In genomic region chr4:56878971-56879370, GRCm38 (mm10) we compare ENCODE assay signal across 23 mouse cellular contexts. TPM values are rescaled to one million over a fixed set of nuclear protein-coding genes. Genes with fewer than 3 reads are reported as not detected.
DNase-seq lines count a peak whose midpoint lies in the region; ATAC-seq and TF ChIP-seq lines count a peak whose summit lies in the region.
"Had no signal": no experiment of that assay in that cellular context is flagged by ENCODE, and none has a peak within 500 bp of the region (broad histone marks: within the 10 kb centered on the region; RNA-seq: fewer than 3 reads in every experiment).

No protein-coding gene starts in this region.

- ATAC-seq in embryonic facial prominence, embryonic 14.5 days (ENCODE audit: low read depth): no peak
- ATAC-seq in heart, embryonic 15.5 days (replicated peaks; ENCODE audit: insufficient number of reproducible peaks, insufficient read depth, low FRiP score, low read depth): no peak
- ATAC-seq in lung, embryonic 15.5 days (ENCODE audit: borderline replicate concordance, extremely low read depth, low FRiP score, low TSS enrichment): no peak
- peak; percentile 78; the same call in 1 of the 2 replicates for ATAC-seq in limb, embryonic 14.5 days (ENCODE audit: low FRiP score, low read depth)
- ATAC-seq: forebrain, embryonic 16.5 days; liver, embryonic 12.5 days; liver, postnatal 0 days; midbrain, embryonic 15.5 days had no signal

- no peak overlapping the region for H3K4me3 ChIP-seq in embryonic facial prominence, embryonic 14.5 days (ENCODE audit: low read depth, low read length)
- H3K4me3 ChIP-seq in embryonic facial prominence, embryonic 10.5 days: no peak overlapping the region
- no peak overlapping the region for H3K4me3 ChIP-seq in heart, embryonic 15.5 days
- H3K4me3 ChIP-seq in lung, embryonic 15.5 days: no peak overlapping the region
- no peak overlapping the region for H3K4me3 ChIP-seq in limb, embryonic 14.5 days (replicated peaks; ENCODE audit: low read length)
- H3K4me3 ChIP-seq: embryonic facial prominence, embryonic 12.5 days; forebrain, embryonic 10.5 days; limb, embryonic 12.5 days; liver, embryonic 12.5 days; midbrain, embryonic 15.5 days; stomach, embryonic 15.5 days had no signal

- DNase-seq in embryonic facial prominence, embryonic 14.5 days (ENCODE audit: low spot score): peak; percentile 61
- DNase-seq in embryonic facial prominence, embryonic 10.5 days (ENCODE audit: low spot score): no peak
- DNase-seq in heart, adult 8-10 months (ENCODE audit: low spot score): no peak
- no peak for DNase-seq in lung, postnatal 10 days
- DNase-seq in limb, embryonic 14.5 days (ENCODE audit: low spot score): peak; percentile 51
- DNase-seq in adipocyte (ENCODE audit: low spot score): no peak
- DNase-seq: adrenal gland, postnatal 10 days; cerebellum, adult 8-10 months; kidney, adult 11 months; kidney, postnatal 14 days; liver, postnatal 0 days; right cerebral cortex, postnatal 25 days had no signal

- no peak overlapping the region for H3K9ac ChIP-seq in embryonic facial prominence, embryonic 14.5 days (ENCODE audit: low read depth, low read length)
- no peak overlapping the region for H3K9ac ChIP-seq in heart, embryonic 15.5 days
- no peak overlapping the region for H3K9ac ChIP-seq in lung, embryonic 15.5 days
- H3K9ac ChIP-seq in limb, embryonic 14.5 days (ENCODE audit: low read depth, low read length, severe bottlenecking): no peak overlapping the region
- H3K9ac ChIP-seq: embryonic facial prominence, embryonic 12.5 days; hindbrain, embryonic 14.5 days; limb, embryonic 12.5 days; liver, embryonic 12.5 days; liver, postnatal 0 days; midbrain, embryonic 15.5 days; stomach, embryonic 15.5 days had no signal

- H3K9me3 ChIP-seq in embryonic facial prominence, embryonic 14.5 days (ENCODE audit: control insufficient read depth, low read length): no peaks in the 10 kb centered on the region
- no peaks in the 10 kb centered on the region for H3K9me3 ChIP-seq in embryonic facial prominence, embryonic 10.5 days
- H3K9me3 ChIP-seq in heart, embryonic 15.5 days (replicated peaks): no peaks in the 10 kb centered on the region
- H3K9me3 ChIP-seq in lung, embryonic 15.5 days: no peaks in the 10 kb centered on the region
- H3K9me3 ChIP-seq in limb, embryonic 14.5 days (ENCODE audit: control insufficient read depth, low read length): no peaks in the 10 kb centered on the region
- H3K9me3 ChIP-seq: embryonic facial prominence, embryonic 12.5 days; forebrain, embryonic 10.5 days; G1E; limb, embryonic 12.5 days; liver, embryonic 12.5 days; midbrain, embryonic 15.5 days; stomach, embryonic 15.5 days had no signal

- H3K27ac ChIP-seq in embryonic facial prominence, embryonic 14.5 days (replicated peaks; ENCODE audit: low read depth, low read length): no peak overlapping the region
- H3K27ac ChIP-seq in embryonic facial prominence, embryonic 10.5 days (replicated peaks): no peak overlapping the region
- peak overlapping the region; percentile 77 for H3K27ac ChIP-seq in heart, embryonic 15.5 days
- H3K27ac ChIP-seq in lung, embryonic 15.5 days: 0 out of 2 replicates have a peak overlapping the region, but pooled peaks have one; percentile 73
- no peak overlapping the region for H3K27ac ChIP-seq in limb, embryonic 14.5 days (replicated peaks; ENCODE audit: low read depth, low read length)
- H3K27ac ChIP-seq: embryonic facial prominence, embryonic 12.5 days; forebrain, embryonic 10.5 days; hindbrain, embryonic 14.5 days; limb, embryonic 12.5 days; liver, embryonic 12.5 days; midbrain, embryonic 15.5 days; stomach, embryonic 15.5 days had no signal

- H3K36me3 ChIP-seq in embryonic facial prominence, embryonic 14.5 days (ENCODE audit: control insufficient read depth, insufficient read depth, low read length): peaks cover 66% of the 10 kb centered on the region
- H3K36me3 ChIP-seq in embryonic facial prominence, embryonic 10.5 days (replicated peaks): peaks cover 77% of the 10 kb centered on the region
- peaks cover 45% of the 10 kb centered on the region for H3K36me3 ChIP-seq in heart, embryonic 15.5 days
- H3K36me3 ChIP-seq in lung, embryonic 15.5 days: peaks cover 31% of the 10 kb centered on the region; the same call in 1 of the 2 replicates
- H3K36me3 ChIP-seq in limb, embryonic 14.5 days (ENCODE audit: control insufficient read depth, insufficient read depth, low read length): peaks cover 56% of the 10 kb centered on the region
- H3K36me3 ChIP-seq: midbrain, embryonic 15.5 days had no signal

- WGBS in embryonic facial prominence, embryonic 14.5 days: 80% methylated on average over 7 of the region's 7 CpGs
- 96% methylated on average over 7 of the region's 7 CpGs for WGBS in embryonic facial prominence, embryonic 10.5 days
- 87% methylated on average over 7 of the region's 7 CpGs for WGBS in heart, embryonic 15.5 days
- WGBS in lung, embryonic 15.5 days: 79% methylated on average over 7 of the region's 7 CpGs
- 82% methylated on average over 7 of the region's 7 CpGs for WGBS in limb, embryonic 14.5 days

- TF ChIP-seq POLR2A in limb, embryonic 14.5 days (IDR thresholded peaks at IDR 0.05; ENCODE audit: borderline replicate concordance, extremely low read depth, insufficient read depth, insufficient read length): no peak

- no peaks in the 10 kb centered on the region for H3K4me1 ChIP-seq in embryonic facial prominence, embryonic 14.5 days (ENCODE audit: control insufficient read depth, insufficient read depth, low read length)
- no peaks in the 10 kb centered on the region for H3K4me1 ChIP-seq in embryonic facial prominence, embryonic 10.5 days
- H3K4me1 ChIP-seq in heart, embryonic 15.5 days (replicated peaks): peaks cover 38% of the 10 kb centered on the region
- peaks cover 11% of the 10 kb centered on the region; the same call in 1 of the 2 replicates for H3K4me1 ChIP-seq in lung, embryonic 15.5 days
- no peaks in the 10 kb centered on the region for H3K4me1 ChIP-seq in limb, embryonic 14.5 days (ENCODE audit: control insufficient read depth, insufficient read depth, low read length)
- H3K4me1 ChIP-seq: embryonic facial prominence, embryonic 12.5 days; forebrain, embryonic 10.5 days; limb, embryonic 12.5 days; liver, embryonic 12.5 days; midbrain, embryonic 15.5 days; stomach, embryonic 15.5 days had no signal

- no peaks in the 10 kb centered on the region for H3K27me3 ChIP-seq in embryonic facial prominence, embryonic 14.5 days (replicated peaks; ENCODE audit: control insufficient read depth, insufficient read depth, low read length)
- H3K27me3 ChIP-seq in embryonic facial prominence, embryonic 10.5 days (replicated peaks; ENCODE audit: low read depth, poor library complexity, severe bottlenecking): no peaks in the 10 kb centered on the region
- no peaks in the 10 kb centered on the region for H3K27me3 ChIP-seq in heart, embryonic 15.5 days
- no peaks in the 10 kb centered on the region for H3K27me3 ChIP-seq in lung, embryonic 15.5 days
- no peaks in the 10 kb centered on the region for H3K27me3 ChIP-seq in limb, embryonic 14.5 days (ENCODE audit: control insufficient read depth, insufficient read depth, low read length)
- H3K27me3 ChIP-seq: embryonic facial prominence, embryonic 12.5 days; limb, embryonic 12.5 days; liver, embryonic 12.5 days; midbrain, embryonic 15.5 days; stomach, embryonic 15.5 days had no signal

- H3K4me2 ChIP-seq in embryonic facial prominence, embryonic 14.5 days (ENCODE audit: low read depth, low read length): no peak overlapping the region
- H3K4me2 ChIP-seq in heart, embryonic 15.5 days: no peak overlapping the region
- H3K4me2 ChIP-seq in lung, embryonic 15.5 days: no peak overlapping the region
- H3K4me2 ChIP-seq in limb, embryonic 14.5 days (replicated peaks; ENCODE audit: low read depth, low read length, severe bottlenecking): no peak overlapping the region
- H3K4me2 ChIP-seq: embryonic facial prominence, embryonic 12.5 days; hindbrain, embryonic 14.5 days; limb, embryonic 12.5 days; liver, embryonic 12.5 days; midbrain, embryonic 15.5 days; stomach, embryonic 15.5 days had no signal

RNA-seq across cellular contexts. Expression of gene Ctnnal1, which starts 14.0 kb away (rescaled TPM):
- 23.2 and 28.0 TPM in 2 replicates for polyA plus RNA-seq in embryonic facial prominence, embryonic 14.5 days (2014; fragmentation: Nextera tagmentation; extraction: Ambion mirVana)
- 37.1 and 39.4 TPM in 2 replicates for polyA plus RNA-seq in embryonic facial prominence, embryonic 10.5 days (2016; fragmentation: Nextera tagmentation; extraction: Ambion mirVana)
- polyA plus RNA-seq in heart, embryonic 15.5 days (2015; fragmentation: Nextera tagmentation; extraction: Ambion mirVana): 22.2 and 25.7 TPM in 2 replicates
- total RNA-seq in heart, adult 8-10 months (2022): 10 to 100 TPM; 18.1 to 47.5 (median 30.1) TPM
- 18.4 and 21.2 TPM in 2 replicates for polyA plus RNA-seq in lung, embryonic 15.5 days (2015; fragmentation: Nextera tagmentation; extraction: Ambion mirVana)
- 21.0 and 25.8 TPM in 2 replicates for polyA plus RNA-seq in limb, embryonic 14.5 days (2012; rRNA removed)
- 28.4 and 29.5 TPM in 2 replicates for polyA plus RNA-seq in limb, embryonic 14.5 days (2014; fragmentation: Nextera tagmentation; extraction: Ambion mirVana)

Comparison
In these comparisons a context has a peak if more than half of its experiments do, and no peak if none do; other contexts are left out.
1. DNase-seq: peak in embryonic facial prominence, embryonic 14.5 days (single experiment) and limb, embryonic 14.5 days (single experiment); none in embryonic facial prominence, embryonic 10.5 days (single experiment), heart, adult 8-10 months (single experiment), lung, postnatal 10 days (single experiment) and adipocyte (single experiment).
2. H3K27ac ChIP-seq: peak in heart, embryonic 15.5 days (single experiment) and lung, embryonic 15.5 days (single experiment); none in embryonic facial prominence, embryonic 14.5 days (single experiment), embryonic facial prominence, embryonic 10.5 days (single experiment) and limb, embryonic 14.5 days (single experiment).